Mouse (Mus musculus) testis, adult 2 months (tissue): Measurements from ENCODE around the gene Dazap1.

Experiments used
- CTCF ChIP-seq: fragments of 200-500 bp; IDR thresholded peaks from 2 replicates; pipeline ENCODE4 v1.5.1; 2012; ENCODE audit warnings: low read depth, mild to moderate bottlenecking, inconsistent platforms, low read length, moderate library complexity; ENCODE audit not compliant: control insufficient read depth, insufficient read depth, insufficient replicate concordance
- POLR2A ChIP-seq: fragments of 200-500 bp; IDR thresholded peaks from 2 replicates; pipeline ENCODE4 v1.6.1; 2012; ENCODE audit warnings: low read depth, mild to moderate bottlenecking, inconsistent platforms, low read length, moderate library complexity; ENCODE audit not compliant: control insufficient read depth

- TF ChIP-seq POLR2A (no peak), CTCF (no peak)
Measured at GRCm38 (mm10) chr10:80304862-80305261, 43.6 kb downstream of the Dazap1 start.
